Mouse (Mus musculus): ENCODE results near the gene Pitpnc1. TPM values are rescaled to one million over a fixed set of nuclear protein-coding genes. Genes with fewer than 3 reads are reported as not detected.

Pitpnc1 gene
- polyA plus RNA-seq, 1 experiment from 2014 or later, result 37.1 TPM

- DNase-seq (ENCODE audit: low spot score), result no peak
- peaks cover 2% of the 10 kb centered on the region; the same call in 1 of the 2 replicates for H3K36me3 ChIP-seq
- H3K27me3 ChIP-seq (ENCODE audit: low read depth, poor library complexity, severe bottlenecking), result no peaks in the 10 kb centered on the region
- peaks cover 26% of the 10 kb centered on the region for H3K4me1 ChIP-seq
- H3K27ac ChIP-seq, result no peak overlapping the region
- 89% methylated on average over 5 of the region's 5 CpGs for WGBS
- no peak overlapping the region for H3K4me3 ChIP-seq
- H3K9me3 ChIP-seq (replicated peaks), result no peaks in the 10 kb centered on the region
These were observed 111.8 kb downstream of the Pitpnc1 start for GRCm38 (mm10) chr11:107358695-107359094.

GRCm38 (mm10) chr11:107356224-107356623, 114.3 kb downstream of the Pitpnc1 start:
- 86% methylated on average over 7 of the region's 7 CpGs for WGBS
- H3K27me3 ChIP-seq (ENCODE audit: low read depth, poor library complexity, severe bottlenecking), result no peaks in the 10 kb centered on the region
- DNase-seq (ENCODE audit: low spot score), result no peak
- no peaks in the 10 kb centered on the region for H3K9me3 ChIP-seq (replicated peaks)
- peaks cover 26% of the 10 kb centered on the region for H3K4me1 ChIP-seq
- peaks cover 2% of the 10 kb centered on the region; the same call in 1 of the 2 replicates for H3K36me3 ChIP-seq
- H3K4me3 ChIP-seq, result no peak overlapping the region
- H3K27ac ChIP-seq, result no peak overlapping the region

GRCm38 (mm10) chr11:107355526-107355925, 115.0 kb downstream of the Pitpnc1 start:
- Histone ChIP-seq H3K4me3 (no peak overlapping the region), H3K27me3 (ENCODE audit: low read depth, poor library complexity, severe bottlenecking) (no peaks in the 10 kb centered on the region), H3K4me1 (peaks cover 26% of the 10 kb centered on the region), H3K9me3 (replicated peaks) (no peaks in the 10 kb centered on the region), H3K27ac (no peak overlapping the region), H3K36me3 (peaks cover 3% of the 10 kb centered on the region; the same call in 1 of the 2 replicates)
- 83% methylated on average over 3 of the region's 3 CpGs for WGBS
- DNase-seq (ENCODE audit: low spot score), result no peak

GRCm38 (mm10) chr11:107354499-107355143, 115.9 kb downstream of the Pitpnc1 start:
- 86% methylated on average over 8 of the region's 8 CpGs for WGBS
- H3K27me3 ChIP-seq (ENCODE audit: low read depth, poor library complexity, severe bottlenecking), result no peaks in the 10 kb centered on the region
- peaks cover 26% of the 10 kb centered on the region for H3K4me1 ChIP-seq
- DNase-seq (ENCODE audit: low spot score), result no peak
- H3K36me3 ChIP-seq, result peaks cover 6% of the 10 kb centered on the region; the same call in 1 of the 2 replicates
- H3K27ac ChIP-seq, result no peak overlapping the region
- H3K9me3 ChIP-seq (replicated peaks), result no peaks in the 10 kb centered on the region
- H3K4me3 ChIP-seq, result no peak overlapping the region

- 41% methylated on average over 7 of the region's 7 CpGs for WGBS
- Histone ChIP-seq H3K4me3 (no peak overlapping the region), H3K36me3 (peaks cover 4% of the 10 kb centered on the region; the same call in 1 of the 2 replicates), H3K9me3 (replicated peaks) (no peaks in the 10 kb centered on the region), H3K4me1 (peaks cover 22% of the 10 kb centered on the region), H3K27ac (no peak overlapping the region), H3K27me3 (ENCODE audit: low read depth, poor library complexity, severe bottlenecking) (no peaks in the 10 kb centered on the region)
- DNase-seq (ENCODE audit: low spot score), result no peak
These were observed 117.9 kb downstream of the Pitpnc1 start for GRCm38 (mm10) chr11:107352596-107352995.

- Histone ChIP-seq H3K4me1 (peaks cover 6% of the 10 kb centered on the region), H3K27ac (no peak overlapping the region), H3K36me3 (peaks cover 9% of the 10 kb centered on the region), H3K27me3 (ENCODE audit: low read depth, poor library complexity, severe bottlenecking) (no peaks in the 10 kb centered on the region), H3K4me3 (no peak overlapping the region), H3K9me3 (replicated peaks) (no peaks in the 10 kb centered on the region)
- WGBS, result 91% methylated on average over 7 of the region's 7 CpGs
- DNase-seq (ENCODE audit: low spot score), result no peak
These were observed 120.7 kb downstream of the Pitpnc1 start for GRCm38 (mm10) chr11:107349756-107350155.

- Histone ChIP-seq H3K36me3 (peaks cover 5% of the 10 kb centered on the region; the same call in 1 of the 2 replicates), H3K9me3 (replicated peaks) (no peaks in the 10 kb centered on the region), H3K4me3 (no peak overlapping the region), H3K27ac (no peak overlapping the region), H3K4me1 (peaks cover 23% of the 10 kb centered on the region), H3K27me3 (ENCODE audit: low read depth, poor library complexity, severe bottlenecking) (no peaks in the 10 kb centered on the region)
- no peak for DNase-seq (ENCODE audit: low spot score)
- 76% methylated on average over 4 of the region's 4 CpGs for WGBS
These were observed 127.5 kb downstream of the Pitpnc1 start for GRCm38 (mm10) chr11:107343031-107343430.

GRCm38 (mm10) chr11:107342432-107342831, 128.1 kb downstream of the Pitpnc1 start:
- 83% methylated on average over 1 of the region's 1 CpGs for WGBS
- H3K9me3 ChIP-seq (replicated peaks), result no peaks in the 10 kb centered on the region

GRCm38 (mm10) chr11:107341293-107341692, 129.2 kb downstream of the Pitpnc1 start:
- whole genome bisulfite sequencing, result 46% methylated on average over 15 of the region's 15 CpGs
- peak; percentile 37 for DNase-seq (ENCODE audit: low spot score)
- H3K4me1 ChIP-seq, result peaks cover 36% of the 10 kb centered on the region
- no peaks in the 10 kb centered on the region for H3K9me3 ChIP-seq (replicated peaks)
- 0 out of 2 replicates have a peak overlapping the region, but pooled peaks have one; percentile 30 for H3K27ac ChIP-seq
- H3K36me3 ChIP-seq, result peaks cover 5% of the 10 kb centered on the region; the same call in 1 of the 2 replicates
- no peak overlapping the region for H3K4me3 ChIP-seq
- H3K27me3 ChIP-seq (ENCODE audit: low read depth, poor library complexity, severe bottlenecking), result no peaks in the 10 kb centered on the region

More at GRCm38 (mm10) chr11:107342432-107342831, 128.1 kb downstream of the Pitpnc1 start:
- H3K27ac ChIP-seq, result no peak overlapping the region
- no peak overlapping the region for H3K4me3 ChIP-seq
- H3K4me1 ChIP-seq, result peaks cover 29% of the 10 kb centered on the region
- peaks cover 5% of the 10 kb centered on the region; the same call in 1 of the 2 replicates for H3K36me3 ChIP-seq
- DNase-seq (ENCODE audit: low spot score), result no peak
- no peaks in the 10 kb centered on the region for H3K27me3 ChIP-seq (ENCODE audit: low read depth, poor library complexity, severe bottlenecking)

- Histone ChIP-seq H3K36me3 (peaks cover 8% of the 10 kb centered on the region), H3K27me3 (ENCODE audit: low read depth, poor library complexity, severe bottlenecking) (no peaks in the 10 kb centered on the region), H3K4me3 (no peak overlapping the region), H3K4me1 (peaks cover 36% of the 10 kb centered on the region), H3K27ac (no peak overlapping the region), H3K9me3 (replicated peaks) (no peaks in the 10 kb centered on the region)
- no peak for DNase-seq (ENCODE audit: low spot score)
- WGBS, result 16% methylated on average over 2 of the region's 2 CpGs
These were observed 129.7 kb downstream of the Pitpnc1 start for GRCm38 (mm10) chr11:107340793-107341192.

- WGBS, result 89% methylated on average over 7 of the region's 7 CpGs
- Histone ChIP-seq H3K9me3 (replicated peaks) (no peaks in the 10 kb centered on the region), H3K27ac (no peak overlapping the region), H3K27me3 (ENCODE audit: low read depth, poor library complexity, severe bottlenecking) (no peaks in the 10 kb centered on the region), H3K36me3 (peaks cover 18% of the 10 kb centered on the region), H3K4me1 (peaks cover 36% of the 10 kb centered on the region), H3K4me3 (no peak overlapping the region)
- DNase-seq (ENCODE audit: low spot score), result no peak
These were observed 131.2 kb downstream of the Pitpnc1 start for GRCm38 (mm10) chr11:107339224-107339805.

- Histone ChIP-seq H3K27ac (0 out of 2 replicates have a peak overlapping the region, but pooled peaks have one; percentile 25), H3K9me3 (replicated peaks) (no peaks in the 10 kb centered on the region), H3K27me3 (ENCODE audit: low read depth, poor library complexity, severe bottlenecking) (no peaks in the 10 kb centered on the region), H3K4me1 (peaks cover 36% of the 10 kb centered on the region), H3K4me3 (no peak overlapping the region), H3K36me3 (peaks cover 33% of the 10 kb centered on the region)
- DNase-seq (ENCODE audit: low spot score), result no peak
- WGBS, result 42% methylated on average over 18 of the region's 18 CpGs
These were observed 132.9 kb downstream of the Pitpnc1 start for GRCm38 (mm10) chr11:107337391-107338148.

- Histone ChIP-seq H3K4me1 (peaks cover 22% of the 10 kb centered on the region), H3K9me3 (replicated peaks) (no peaks in the 10 kb centered on the region), H3K27me3 (ENCODE audit: low read depth, poor library complexity, severe bottlenecking) (no peaks in the 10 kb centered on the region), H3K27ac (no peak overlapping the region), H3K36me3 (peaks cover 44% of the 10 kb centered on the region), H3K4me3 (no peak overlapping the region)
- 92% methylated on average over 11 of the region's 11 CpGs for WGBS
- DNase-seq (ENCODE audit: low spot score), result no peak
These were observed 134.7 kb downstream of the Pitpnc1 start for GRCm38 (mm10) chr11:107335756-107336155.
